Mouse (Mus musculus) neural tube, embryonic 11.5 days (tissue): Measurements from ENCODE around the gene Tm9sf1. TPM values are rescaled to one million over a fixed set of nuclear protein-coding genes. Genes with fewer than 3 reads are reported as not detected.

Source experiments
- ATAC-seq: fragments of 200-750 bp; cut with Nextera tagmentation; 2 replicates; pipeline ENCODE4 v1.8.0; 2017; ENCODE audit warnings: moderate number of reproducible peaks, mild to moderate bottlenecking, moderate TSS enrichment, moderate library complexity; ENCODE audit not compliant: insufficient read depth, low FRiP score, low TSS enrichment
- DNase-seq: peaks from one replicate; pipeline ENCODE4 v3.0.0-alpha.2; 2015; ENCODE audit warnings: low spot score
- H3K27ac ChIP-seq: fragments of 300-500 bp; sonication (generic); 2 replicates; pipeline ENCODE4 v1.5.1; 2014; ENCODE audit warnings: low read depth, mild to moderate bottlenecking, low read length
- H3K27me3 ChIP-seq: fragments of 300-500 bp; sonication (generic); 2 replicates; pipeline ENCODE4 v1.6.1; 2014; ENCODE audit warnings: mild to moderate bottlenecking, low read length, mixed read lengths; ENCODE audit not compliant: control insufficient read depth, insufficient read depth
- H3K36me3 ChIP-seq: fragments of 300-500 bp; sonication (generic); 2 replicates; pipeline ENCODE4 v1.6.1; 2014; ENCODE audit warnings: mild to moderate bottlenecking, low read length, moderate library complexity, mixed read lengths; ENCODE audit not compliant: control insufficient read depth, insufficient read depth
- H3K4me1 ChIP-seq: fragments of 300-500 bp; sonication (generic); 2 replicates; pipeline ENCODE4 v1.6.1; 2014; ENCODE audit warnings: low read length, mixed read lengths; ENCODE audit not compliant: control insufficient read depth, insufficient read depth
- H3K4me2 ChIP-seq: fragments of 300-500 bp; sonication (generic); 2 replicates; pipeline ENCODE4 v1.6.1; 2014; ENCODE audit warnings: low read depth, mild to moderate bottlenecking, moderate library complexity
- H3K4me3 ChIP-seq: fragments of 300-500 bp; sonication (generic); 2 replicates; pipeline ENCODE4 v1.5.1; 2014; ENCODE audit warnings: low read depth, low read length
- H3K9ac ChIP-seq: fragments of 300-500 bp; sonication (generic); 2 replicates; pipeline ENCODE4 v1.6.1; 2014; ENCODE audit warnings: mild to moderate bottlenecking, low read length
- H3K9me3 ChIP-seq: fragments of 300-500 bp; sonication (generic); 2 replicates; pipeline ENCODE4 v1.6.1; 2016; ENCODE audit warnings: low read length; ENCODE audit not compliant: control insufficient read depth
- WGBS: fragments of 180-500 bp; shearing (Covaris S2); extraction: QIAGEN DNeasy Blood & Tissue Kit; methylation state at CpG from one replicate; pipeline ENCODE4 v1.1.7; 2014; 5-methylcytosine and 5-hydroxymethylcytosine counted together
- polyA plus RNA-seq: library from polyadenylated mRNA; unstranded; fragments of >200 nt; fragmentation: Nextera tagmentation; extraction: Ambion mirVana; gene quantifications from 2 replicates; pipeline ENCODE4 v1.2.1, GENCODE M21; 2014

Tm9sf1 gene
- polyA plus RNA-seq, 1 experiment from 2014 or later: 65.8 TPM

GRCm38 (mm10) chr14:55642679-55643059 lies 937 bp downstream of the Tm9sf1 start:
- Histone ChIP-seq H3K4me2 (peak overlapping the region; percentile 72), H3K9me3 (no peaks in the 10 kb centered on the region), H3K27ac (peak overlapping the region; percentile 92), H3K4me3 (peak overlapping the region; percentile 94), H3K9ac (peak overlapping the region; percentile 95), H3K36me3 (peaks cover 6% of the 10 kb centered on the region; the same call in 1 of the 2 replicates), H3K4me1 (peaks cover 15% of the 10 kb centered on the region), H3K27me3 (no peaks in the 10 kb centered on the region)
- ATAC-seq: peak; percentile 36; the same call in 1 of the 2 replicates
- DNase-seq: no peak
- 21% methylated on average over 8 of the region's 8 CpGs for whole genome bisulfite sequencing

GRCm38 (mm10) chr14:55641291-55641690 lies 2.3 kb downstream of the Tm9sf1 start:
- 97% methylated on average over 13 of the region's 13 CpGs for WGBS
- ATAC-seq: no peak

GRCm38 (mm10) chr14:55640816-55641215 lies 2.8 kb downstream of the Tm9sf1 start:
- Histone ChIP-seq H3K4me3 (no peak overlapping the region), H3K36me3 (peaks cover 3% of the 10 kb centered on the region; the same call in 1 of the 2 replicates), H3K9me3 (no peaks in the 10 kb centered on the region), H3K27ac (no peak overlapping the region), H3K27me3 (no peaks in the 10 kb centered on the region), H3K9ac (no peak overlapping the region), H3K4me2 (no peak overlapping the region), H3K4me1 (peaks cover 15% of the 10 kb centered on the region)
- WGBS: 98% methylated on average over 14 of the region's 14 CpGs
- DNase-seq (no peak), ATAC-seq (no peak)

More at GRCm38 (mm10) chr14:55641291-55641690, 2.3 kb downstream of the Tm9sf1 start:
- H3K27ac ChIP-seq: no peak overlapping the region
- H3K36me3 ChIP-seq: peaks cover 3% of the 10 kb centered on the region; the same call in 1 of the 2 replicates
- no peak for DNase-seq
- H3K4me3 ChIP-seq: no peak overlapping the region
- no peak overlapping the region for H3K9ac ChIP-seq
- peaks cover 15% of the 10 kb centered on the region for H3K4me1 ChIP-seq
- no peaks in the 10 kb centered on the region for H3K27me3 ChIP-seq
- H3K9me3 ChIP-seq: no peaks in the 10 kb centered on the region
- H3K4me2 ChIP-seq: no peak overlapping the region

GRCm38 (mm10) chr14:55637795-55638194 lies 5.8 kb downstream of the Tm9sf1 start, which contains the start of gene Gm49378:
Gene Gm49378, minus strand, starts transcription at chr14:55637895.
- 95% methylated on average over 9 of the region's 9 CpGs for WGBS
- Histone ChIP-seq H3K36me3 (peaks cover 10% of the 10 kb centered on the region), H3K9me3 (no peaks in the 10 kb centered on the region), H3K4me2 (no peak within 1 kb of the TSS), H3K4me1 (peaks cover 10% of the 10 kb centered on the region), H3K9ac (no peak within 1 kb of the TSS), H3K27me3 (no peaks in the 10 kb centered on the region), H3K27ac (no peak within 1 kb of the TSS), H3K4me3 (no peak within 1 kb of the TSS)
- no peak for ATAC-seq
- no peak for DNase-seq

- peaks cover 13% of the 10 kb centered on the region for H3K36me3 ChIP-seq
- 2% methylated on average over 26 of the region's 33 CpGs for WGBS
- H3K27me3 ChIP-seq: no peaks in the 10 kb centered on the region
- H3K4me3 ChIP-seq: peak within 1 kb of the TSS; percentile 63
- no peak within 1 kb of the TSS for H3K27ac ChIP-seq
- peaks cover 4% of the 10 kb centered on the region for H3K4me1 ChIP-seq
- peak; percentile 75; the same call in 1 of the 2 replicates for ATAC-seq
- peak; percentile 90 for DNase-seq
- H3K9me3 ChIP-seq: no peaks in the 10 kb centered on the region
- peak within 1 kb of the TSS; percentile 65 for H3K4me2 ChIP-seq
- peak within 1 kb of the TSS; percentile 65 for H3K9ac ChIP-seq
Observed at GRCm38 (mm10) chr14:55635523-55636007, 8.0 kb downstream of the Tm9sf1 start, which contains the start of gene Ipo4. Gene Ipo4, minus strand, starts transcription at chr14:55635957.

GRCm38 (mm10) chr14:55634874-55635522 lies 8.6 kb downstream of the Tm9sf1 start:
- Histone ChIP-seq H3K27me3 (no peaks in the 10 kb centered on the region), H3K9me3 (no peaks in the 10 kb centered on the region), H3K36me3 (peaks cover 17% of the 10 kb centered on the region), H3K9ac (peak overlapping the region; percentile 65), H3K4me1 (peaks cover 4% of the 10 kb centered on the region), H3K27ac (no peak overlapping the region), H3K4me2 (peak overlapping the region; percentile 65), H3K4me3 (peak overlapping the region; percentile 63)
- WGBS: 3% methylated on average over 23 of the region's 23 CpGs
- ATAC-seq (peak; percentile 49), DNase-seq (no peak)

- H3K27me3 ChIP-seq: no peaks in the 10 kb centered on the region
- ATAC-seq: no peak
- no peak overlapping the region for H3K4me2 ChIP-seq
- H3K36me3 ChIP-seq: peaks cover 33% of the 10 kb centered on the region
- WGBS: 50% methylated on average over 5 of the region's 5 CpGs
- H3K27ac ChIP-seq: no peak overlapping the region
- no peaks in the 10 kb centered on the region for H3K9me3 ChIP-seq
- DNase-seq: no peak
- H3K4me3 ChIP-seq: no peak overlapping the region
- no peaks in the 10 kb centered on the region for H3K4me1 ChIP-seq
- H3K9ac ChIP-seq: no peak overlapping the region
Observed at GRCm38 (mm10) chr14:55629312-55629711, 14.3 kb downstream of the Tm9sf1 start.

- no peaks in the 10 kb centered on the region for H3K9me3 ChIP-seq
- no peak overlapping the region for H3K4me3 ChIP-seq
- no peaks in the 10 kb centered on the region for H3K27me3 ChIP-seq
- H3K9ac ChIP-seq: no peak overlapping the region
- no peak overlapping the region for H3K4me2 ChIP-seq
- WGBS: 83% methylated on average over 27 of the region's 27 CpGs
- H3K36me3 ChIP-seq: peaks cover 29% of the 10 kb centered on the region
- H3K27ac ChIP-seq: no peak overlapping the region
- H3K4me1 ChIP-seq: no peaks in the 10 kb centered on the region
- no peak for DNase-seq
- no peak for ATAC-seq
Observed at GRCm38 (mm10) chr14:55628077-55628827, 15.4 kb downstream of the Tm9sf1 start.
